Mouse (Mus musculus) heart, embryonic 12.5 days (tissue): Measurements from ENCODE around the gene Afg3l1. TPM values are rescaled to one million over a fixed set of nuclear protein-coding genes. Genes with fewer than 3 reads are reported as not detected.

Experiments used
- ATAC-seq: fragments of 200-750 bp; cut with Nextera tagmentation; 2 replicates; pipeline ENCODE4 v1.8.0; 2017; ENCODE audit warnings: moderate TSS enrichment, moderate library complexity; ENCODE audit not compliant: insufficient number of reproducible peaks, low FRiP score
- H3K27ac ChIP-seq: fragments of 300-500 bp; sonication (generic); 2 replicates; pipeline ENCODE4 v1.5.1; 2016; ENCODE audit warnings: mild to moderate bottlenecking, moderate library complexity; ENCODE audit not compliant: poor library complexity, severe bottlenecking
- H3K27me3 ChIP-seq: fragments of 300-500 bp; sonication (generic); replicated peaks from 2 replicates; pipeline ENCODE4 v1.6.1; 2016; ENCODE audit warnings: mild to moderate bottlenecking, moderate library complexity
- H3K36me3 ChIP-seq: fragments of 300-500 bp; sonication (generic); 2 replicates; pipeline ENCODE4 v1.6.1; 2016; ENCODE audit warnings: mild to moderate bottlenecking, moderate library complexity
- H3K4me1 ChIP-seq: fragments of 300-500 bp; sonication (generic); replicated peaks from 2 replicates; pipeline ENCODE4 v1.6.1; 2016; ENCODE audit warnings: mild to moderate bottlenecking
- H3K4me2 ChIP-seq: fragments of 300-500 bp; sonication (generic); 2 replicates; pipeline ENCODE4 v1.6.1; 2016; ENCODE audit warnings: mild to moderate bottlenecking, moderate library complexity
- H3K4me3 ChIP-seq: fragments of 300-500 bp; sonication (generic); 2 replicates; pipeline ENCODE4 v1.5.1; 2016; ENCODE audit warnings: mild to moderate bottlenecking
- H3K9ac ChIP-seq: fragments of 300-500 bp; sonication (generic); 2 replicates; pipeline ENCODE4 v1.6.1; 2016; ENCODE audit warnings: mild to moderate bottlenecking, moderate library complexity
- H3K9me3 ChIP-seq: fragments of 300-500 bp; sonication (generic); replicated peaks from 2 replicates; pipeline ENCODE4 v1.6.1; 2016; ENCODE audit warnings: mild to moderate bottlenecking, moderate library complexity
- WGBS: fragments of 180-500 bp; shearing (Covaris S2); methylation state at CpG from one replicate; pipeline ENCODE4 v1.1.7; 2016; 5-methylcytosine and 5-hydroxymethylcytosine counted together
- polyA plus RNA-seq: library from polyadenylated mRNA; unstranded; fragments of >200 nt; fragmentation: Nextera tagmentation; extraction: Ambion mirVana; gene quantifications from 2 replicates; pipeline ENCODE4 v1.2.1, GENCODE M21; 2016

Afg3l1 gene
- polyA plus RNA-seq, 1 experiment from 2014 or later, result 56.4 TPM

DNA sequence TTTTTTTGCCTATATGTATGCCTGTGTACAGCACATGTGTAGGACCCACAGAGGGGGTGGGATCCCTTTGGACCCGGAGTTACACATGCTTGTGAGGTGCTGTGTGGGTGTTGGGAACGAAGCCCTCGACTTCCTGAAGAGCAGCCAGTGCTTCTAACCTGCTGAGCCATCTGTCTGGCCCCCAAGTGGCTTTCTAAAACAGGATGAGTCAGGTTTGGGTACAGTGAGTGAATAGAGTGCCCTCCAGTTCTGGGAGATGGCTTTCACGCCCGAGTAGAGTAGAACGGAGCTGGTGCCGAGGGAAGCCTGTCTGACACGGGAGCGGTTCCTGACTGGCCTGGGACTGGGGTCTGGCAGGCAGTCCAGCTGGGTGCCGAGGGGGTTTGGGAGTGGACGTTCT, 21.9 kb downstream of the Afg3l1 start:
- Histone ChIP-seq H3K27me3 (no peaks in the 10 kb centered on the region), H3K36me3 (peaks cover 99% of the 10 kb centered on the region), H3K9ac (no peak overlapping the region), H3K4me1 (no peaks in the 10 kb centered on the region), H3K4me2 (no peak overlapping the region), H3K27ac (no peak overlapping the region), H3K4me3 (no peak overlapping the region), H3K9me3 (peaks cover 8% of the 10 kb centered on the region; the same call in 1 of the 2 replicates)
- ATAC-seq, result no peak
- 92% methylated on average over 11 of the region's 11 CpGs for WGBS

DNA sequence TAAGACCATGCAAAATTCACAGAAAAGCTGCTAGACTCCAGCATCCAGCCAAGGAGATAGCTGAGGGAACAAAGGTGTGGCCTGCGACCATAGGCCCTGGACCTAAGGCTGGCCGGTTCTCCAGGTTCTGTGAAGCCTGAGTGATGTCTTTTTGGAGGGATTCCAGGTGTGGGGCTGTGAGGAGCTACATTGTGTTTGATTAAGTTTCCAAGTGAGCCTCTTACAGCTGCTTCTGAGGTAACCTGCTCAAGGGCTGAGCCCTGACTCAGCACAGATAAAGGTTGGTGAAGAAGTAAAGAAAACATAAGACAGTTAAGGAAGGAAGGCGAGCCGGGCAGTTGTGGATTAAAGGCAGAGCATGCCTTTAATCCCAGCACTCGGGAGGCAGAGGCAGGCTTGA, 24.5 kb downstream of the Afg3l1 start:
- H3K27me3 ChIP-seq, result no peaks in the 10 kb centered on the region
- H3K4me2 ChIP-seq, result no peak overlapping the region
- WGBS, result 88% methylated on average over 5 of the region's 5 CpGs
- no peak overlapping the region for H3K9ac ChIP-seq
- H3K4me1 ChIP-seq, result no peaks in the 10 kb centered on the region
- no peak for ATAC-seq
- H3K4me3 ChIP-seq, result no peak overlapping the region
- no peak overlapping the region for H3K27ac ChIP-seq
- peaks cover 100% of the 10 kb centered on the region for H3K36me3 ChIP-seq
- peaks cover 8% of the 10 kb centered on the region; the same call in 1 of the 2 replicates for H3K9me3 ChIP-seq

DNA sequence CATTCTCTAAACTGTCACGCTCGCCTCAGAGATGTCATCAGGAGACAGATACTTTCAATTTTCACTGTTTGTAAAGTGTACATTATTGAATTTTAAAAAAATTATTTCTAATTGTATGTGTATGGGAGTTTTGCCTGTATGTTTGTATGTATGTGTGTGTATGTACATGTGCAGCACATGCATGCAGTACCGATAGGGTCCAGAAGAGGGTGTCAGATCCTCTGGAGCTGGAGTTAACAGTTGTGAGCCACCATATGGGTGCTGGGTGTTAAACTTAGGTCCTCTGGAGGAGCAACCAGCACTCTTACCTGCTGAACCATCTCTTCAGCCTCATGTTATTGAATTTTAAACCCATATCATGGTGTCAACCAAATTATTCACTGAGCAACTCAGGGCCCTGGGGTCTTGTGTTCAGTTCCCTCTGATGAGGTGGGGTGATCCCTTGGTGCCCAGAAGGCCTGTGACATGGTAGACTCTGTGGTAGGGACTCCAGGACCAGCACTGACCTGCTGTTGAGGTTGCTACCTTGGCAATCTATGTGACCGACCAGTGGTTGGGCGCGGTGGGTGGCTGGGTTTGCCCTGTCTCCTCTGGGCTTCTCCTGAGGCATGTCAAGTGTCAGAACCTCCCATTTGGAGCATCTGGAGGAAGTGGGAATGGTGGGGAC, 26.2 kb downstream of the Afg3l1 start:
- Histone ChIP-seq H3K27ac (no peak overlapping the region), H3K4me1 (no peaks in the 10 kb centered on the region), H3K9me3 (peaks cover 8% of the 10 kb centered on the region; the same call in 1 of the 2 replicates), H3K9ac (no peak overlapping the region), H3K27me3 (no peaks in the 10 kb centered on the region), H3K36me3 (peaks cover 100% of the 10 kb centered on the region), H3K4me2 (no peak overlapping the region), H3K4me3 (no peak overlapping the region)
- WGBS, result 93% methylated on average over 6 of the region's 6 CpGs
- no peak for ATAC-seq

DNA sequence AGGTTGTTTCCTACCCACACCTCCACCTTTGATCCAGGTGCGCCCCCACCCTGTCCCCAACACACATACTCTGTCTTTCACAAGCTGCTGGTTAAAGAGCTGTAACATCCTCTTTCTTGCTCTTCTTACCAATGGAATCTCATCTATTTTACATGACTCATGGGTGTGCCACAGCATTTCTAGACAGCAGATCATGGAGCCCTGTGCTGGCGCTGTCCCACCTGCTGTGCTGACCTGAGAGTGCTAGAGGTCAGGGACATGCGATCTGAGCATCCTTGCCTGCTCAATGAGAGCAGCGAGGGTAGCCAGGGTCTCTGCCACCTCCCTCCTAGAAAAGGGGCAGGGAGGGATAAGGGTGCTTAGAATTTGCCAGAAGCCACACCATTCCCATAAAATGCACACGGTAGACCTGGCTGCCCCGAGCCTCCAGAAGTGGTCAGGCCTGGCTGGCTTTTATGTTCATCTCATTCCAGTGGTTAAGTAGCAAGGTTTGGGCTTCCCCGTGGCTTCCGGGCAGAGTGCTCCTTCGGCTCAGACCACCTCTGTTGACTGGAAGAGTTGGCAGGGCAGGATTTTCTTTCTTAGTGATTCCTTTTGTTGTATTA, 27.0 kb downstream of the Afg3l1 start:
- H3K9ac ChIP-seq, result no peak overlapping the region
- H3K27me3 ChIP-seq, result 0 out of 2 replicates have a peak, but pooled peaks cover 3% of the 10 kb centered on the region
- no peak overlapping the region for H3K27ac ChIP-seq
- H3K4me3 ChIP-seq, result no peak overlapping the region
- peaks cover 8% of the 10 kb centered on the region; the same call in 1 of the 2 replicates for H3K9me3 ChIP-seq
- H3K4me2 ChIP-seq, result no peak overlapping the region
- 92% methylated on average over 9 of the region's 9 CpGs for WGBS
- H3K4me1 ChIP-seq, result no peaks in the 10 kb centered on the region
- peaks cover 100% of the 10 kb centered on the region for H3K36me3 ChIP-seq
- ATAC-seq, result no peak

DNA sequence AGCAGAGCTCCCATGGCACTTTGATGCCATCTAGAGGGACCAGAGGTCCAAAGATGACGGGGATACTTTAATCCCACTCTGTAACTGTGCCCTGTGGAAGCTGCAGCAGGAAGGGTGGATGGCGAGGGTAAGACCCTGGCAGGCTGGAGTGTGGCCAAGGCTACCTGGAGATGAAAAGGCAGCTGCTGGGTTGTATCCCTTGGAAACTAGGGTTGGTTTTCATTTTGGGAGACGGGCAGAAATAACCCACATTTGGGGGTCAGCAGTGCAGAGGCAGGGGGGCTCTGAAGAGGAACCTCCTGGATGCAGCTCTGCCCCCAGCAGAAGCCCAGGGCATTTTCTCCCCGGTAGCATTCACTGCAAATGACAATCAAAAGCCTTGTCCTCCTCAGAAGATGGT, 27.6 kb downstream of the Afg3l1 start:
- no peak overlapping the region for H3K4me3 ChIP-seq
- H3K36me3 ChIP-seq, result peaks cover 99% of the 10 kb centered on the region
- WGBS, result 87% methylated on average over 4 of the region's 4 CpGs
- no peaks in the 10 kb centered on the region for H3K4me1 ChIP-seq
- no peak overlapping the region for H3K4me2 ChIP-seq
- H3K27ac ChIP-seq, result no peak overlapping the region
- H3K27me3 ChIP-seq, result 0 out of 2 replicates have a peak, but pooled peaks cover 3% of the 10 kb centered on the region
- H3K9me3 ChIP-seq, result peaks cover 8% of the 10 kb centered on the region; the same call in 1 of the 2 replicates
- no peak for ATAC-seq
- no peak overlapping the region for H3K9ac ChIP-seq

DNA sequence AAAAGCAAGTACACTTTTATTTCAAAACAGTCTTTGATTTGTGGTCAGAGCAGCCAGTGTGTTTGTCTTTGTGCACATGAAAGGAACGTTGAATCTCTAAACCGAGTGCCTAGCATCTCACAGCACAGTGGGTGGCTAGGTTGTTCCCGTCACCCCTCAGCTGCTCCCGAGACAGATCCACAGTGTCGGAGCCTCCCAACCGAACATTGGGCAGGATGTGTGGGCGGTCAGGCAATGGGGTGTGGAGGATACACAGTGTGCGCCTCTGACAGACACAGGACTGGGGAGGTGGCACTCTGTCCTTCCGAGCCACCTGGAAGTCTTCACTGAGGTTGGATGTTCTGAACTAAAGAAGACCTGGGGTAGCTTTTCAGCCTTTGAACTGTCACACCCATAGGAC, 28.0 kb downstream of the Afg3l1 start:
- 88% methylated on average over 9 of the region's 9 CpGs for WGBS

DNA sequence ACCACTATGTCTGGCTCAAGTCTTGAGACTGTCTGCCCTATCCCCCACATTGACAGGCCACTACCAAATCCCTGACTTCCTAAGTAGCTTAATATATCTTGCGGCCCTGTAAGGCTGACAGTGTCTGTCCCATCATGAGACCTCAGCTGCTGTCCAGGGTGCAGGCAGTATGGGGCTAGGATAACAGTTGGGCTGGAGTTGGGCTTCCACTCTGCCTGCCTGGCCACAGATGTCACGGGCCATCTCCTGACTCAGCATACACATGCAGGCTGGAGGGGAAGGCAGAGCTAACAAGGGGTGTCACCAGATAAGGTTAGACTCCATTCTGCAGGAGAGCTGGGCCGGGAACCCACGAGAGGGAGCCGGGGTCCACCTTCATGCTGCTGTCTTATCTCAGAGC, 29.4 kb downstream of the Afg3l1 start:
- Histone ChIP-seq H3K4me3 (no peak overlapping the region), H3K27me3 (0 out of 2 replicates have a peak, but pooled peaks cover 3% of the 10 kb centered on the region), H3K27ac (no peak overlapping the region), H3K4me2 (no peak overlapping the region), H3K36me3 (peaks cover 80% of the 10 kb centered on the region), H3K4me1 (no peaks in the 10 kb centered on the region), H3K9ac (no peak overlapping the region), H3K9me3 (peaks cover 8% of the 10 kb centered on the region; the same call in 1 of the 2 replicates)
- no peak for ATAC-seq
- 76% methylated on average over 5 of the region's 5 CpGs for WGBS

More for the DNA sequence above, 28.0 kb downstream of the Afg3l1 start:
- ATAC-seq, result no peak
- Histone ChIP-seq H3K4me2 (no peak overlapping the region), H3K27me3 (0 out of 2 replicates have a peak, but pooled peaks cover 3% of the 10 kb centered on the region), H3K9ac (no peak overlapping the region), H3K4me3 (no peak overlapping the region), H3K36me3 (peaks cover 95% of the 10 kb centered on the region), H3K4me1 (no peaks in the 10 kb centered on the region), H3K27ac (no peak overlapping the region), H3K9me3 (peaks cover 8% of the 10 kb centered on the region; the same call in 1 of the 2 replicates)

DNA sequence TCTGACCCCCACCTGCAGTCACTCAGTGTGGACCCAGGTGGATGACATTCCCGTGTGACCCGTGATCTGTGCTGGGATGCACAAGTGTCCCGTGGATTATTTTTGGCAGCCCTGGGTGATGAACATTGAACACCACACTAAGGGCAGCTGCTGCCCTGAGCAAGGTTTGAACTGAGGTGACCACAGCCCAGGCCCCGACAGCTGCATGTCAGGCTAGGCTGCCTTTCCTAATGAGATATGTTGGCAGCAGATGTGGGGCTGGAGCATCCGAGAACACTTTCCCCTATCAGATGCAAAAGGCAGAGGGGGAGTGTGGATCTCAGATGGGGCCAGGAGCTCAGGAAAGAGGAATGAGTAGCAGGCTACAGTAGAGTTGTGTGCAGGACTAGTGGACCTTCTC, 33.1 kb downstream of the Afg3l1 start:
- H3K36me3 ChIP-seq, result peaks cover 43% of the 10 kb centered on the region
- H3K4me2 ChIP-seq, result no peak overlapping the region
- H3K4me3 ChIP-seq, result no peak overlapping the region
- H3K4me1 ChIP-seq, result peaks cover 22% of the 10 kb centered on the region
- no peak overlapping the region for H3K27ac ChIP-seq
- no peaks in the 10 kb centered on the region for H3K9me3 ChIP-seq
- peaks cover 38% of the 10 kb centered on the region for H3K27me3 ChIP-seq
- no peak for ATAC-seq
- H3K9ac ChIP-seq, result no peak overlapping the region
- WGBS, result 64% methylated on average over 5 of the region's 5 CpGs

DNA sequence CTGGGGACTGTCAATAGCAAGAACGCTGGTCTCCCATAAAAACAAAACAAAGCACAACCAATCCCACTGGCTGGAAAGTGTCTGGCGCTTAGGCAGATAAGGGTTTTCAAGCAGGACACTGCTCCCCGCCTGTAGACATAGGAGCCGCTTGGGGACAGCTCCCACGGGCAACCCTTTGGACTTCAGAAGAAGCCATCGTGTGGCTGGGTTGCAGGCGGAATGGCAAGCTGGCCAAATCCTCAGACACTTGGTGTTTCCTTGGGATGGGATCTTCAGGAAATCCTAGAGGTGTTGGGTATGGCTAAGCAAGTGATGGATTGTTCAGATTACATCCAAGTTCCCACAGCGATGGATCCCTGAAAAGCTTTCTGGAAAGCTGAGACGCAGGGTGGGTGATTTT, 36.4 kb downstream of the Afg3l1 start:
- 3% methylated on average over 9 of the region's 9 CpGs for WGBS
- no peak for ATAC-seq
- Histone ChIP-seq H3K9ac (peak overlapping the region; percentile 76; the same call in 1 of the 2 replicates), H3K4me3 (peak overlapping the region; percentile 66), H3K36me3 (peaks cover 10% of the 10 kb centered on the region), H3K27me3 (peaks cover 57% of the 10 kb centered on the region), H3K4me1 (peaks cover 27% of the 10 kb centered on the region), H3K4me2 (peak overlapping the region; percentile 98), H3K27ac (no peak overlapping the region), H3K9me3 (no peaks in the 10 kb centered on the region)

DNA sequence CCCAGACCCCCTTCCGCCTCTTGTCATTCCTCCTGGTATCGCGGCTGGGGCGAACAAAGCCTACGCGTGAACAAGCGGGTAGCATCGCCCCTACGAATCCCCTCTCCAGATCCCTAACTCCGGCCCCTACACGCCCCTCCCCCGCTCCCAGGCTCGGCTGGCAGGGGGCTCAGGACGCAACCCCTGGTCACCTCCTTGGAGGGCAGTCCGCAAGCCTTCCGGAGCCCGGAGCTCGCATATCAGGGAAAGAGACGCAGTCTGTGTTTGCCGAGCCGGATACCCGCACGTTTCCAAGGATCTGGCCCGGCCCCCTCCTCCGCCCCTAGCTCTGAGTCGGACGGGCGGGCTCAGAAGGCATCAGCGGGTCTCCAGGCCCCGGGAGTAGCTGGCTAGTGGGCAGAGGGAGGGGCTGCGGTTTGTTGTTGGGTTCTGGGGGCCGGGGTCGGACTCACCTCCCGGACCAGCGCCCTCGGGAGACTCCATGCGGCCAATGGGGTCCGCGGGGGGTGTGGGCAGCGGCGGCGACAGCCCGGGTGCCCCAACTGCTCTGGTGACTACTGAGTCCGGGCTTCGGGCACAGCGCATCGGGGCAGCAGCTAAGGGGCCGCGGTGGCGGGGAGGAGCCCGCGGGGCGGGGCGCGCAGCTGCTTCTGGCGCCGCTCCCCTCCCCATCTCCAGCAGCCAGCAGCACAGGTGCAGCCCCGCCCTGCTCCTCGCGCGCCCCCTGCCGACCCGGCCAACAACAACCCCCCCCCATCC, 37.3 kb downstream of the Afg3l1 start, which contains the start of gene Dbndd1:
TSS of gene Dbndd1 (minus strand) at position 683 of the 759 bp plus-strand sequence.
- no peak within 1 kb of the TSS for H3K27ac ChIP-seq
- peak within 1 kb of the TSS; percentile 98 for H3K4me2 ChIP-seq
- peak; percentile 27 for ATAC-seq
- peaks cover 32% of the 10 kb centered on the region for H3K4me1 ChIP-seq
- peak within 1 kb of the TSS; percentile 66 for H3K4me3 ChIP-seq
- peaks cover 54% of the 10 kb centered on the region for H3K27me3 ChIP-seq
- H3K9ac ChIP-seq, result peak within 1 kb of the TSS; percentile 76
- WGBS, result under 1% methylated on average over 59 of the region's 63 CpGs
- H3K9me3 ChIP-seq, result no peaks in the 10 kb centered on the region
- H3K36me3 ChIP-seq, result peaks cover 2% of the 10 kb centered on the region; the same call in 1 of the 2 replicates

DNA sequence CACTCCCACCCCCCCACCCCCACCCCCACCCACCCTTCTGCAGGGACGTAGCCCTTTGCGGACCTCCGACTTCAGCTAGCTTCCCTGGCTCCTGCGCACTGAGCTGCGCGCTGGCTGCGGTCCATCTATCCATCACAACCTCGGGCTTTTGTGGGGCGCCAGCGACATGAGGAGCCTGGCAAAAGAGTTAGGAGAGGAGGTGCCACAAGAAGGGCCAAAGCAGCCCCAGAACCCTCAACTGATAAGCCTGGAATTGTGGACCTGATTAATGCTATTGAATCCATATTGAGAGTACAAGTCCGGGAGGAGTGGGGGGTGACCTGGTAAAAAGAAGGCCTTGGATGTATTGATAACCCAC, 37.8 kb downstream of the Afg3l1 start:
- no peak for ATAC-seq
- Histone ChIP-seq H3K27ac (no peak overlapping the region), H3K9me3 (no peaks in the 10 kb centered on the region), H3K27me3 (peaks cover 54% of the 10 kb centered on the region), H3K9ac (peak overlapping the region; percentile 76; the same call in 1 of the 2 replicates), H3K36me3 (peaks cover 2% of the 10 kb centered on the region; the same call in 1 of the 2 replicates), H3K4me2 (peak overlapping the region; percentile 98), H3K4me1 (peaks cover 32% of the 10 kb centered on the region), H3K4me3 (peak overlapping the region; percentile 66)
- 2% methylated on average over 11 of the region's 11 CpGs for WGBS
